Mouse (Mus musculus) brain, embryonic 14.5 days (tissue): ENCODE results near the gene Cd68.

Experiments
- CTCF ChIP-seq: fragments of 200-500 bp; IDR thresholded peaks from 2 replicates; pipeline ENCODE4 v1.5.1; 2012; ENCODE audit warnings: inconsistent platforms, mild to moderate bottlenecking, moderate library complexity, borderline replicate concordance; ENCODE audit not compliant: insufficient read depth, insufficient read length; ENCODE audit errors: extremely low read depth
- POLR2A ChIP-seq: fragments of 200-500 bp; IDR thresholded peaks from 2 replicates; pipeline ENCODE4 v1.6.1; 2012; ENCODE audit warnings: mild to moderate bottlenecking, inconsistent platforms, borderline replicate concordance; ENCODE audit not compliant: poor library complexity, insufficient read depth, insufficient read length, severe bottlenecking; ENCODE audit errors: extremely low read depth

DNA sequence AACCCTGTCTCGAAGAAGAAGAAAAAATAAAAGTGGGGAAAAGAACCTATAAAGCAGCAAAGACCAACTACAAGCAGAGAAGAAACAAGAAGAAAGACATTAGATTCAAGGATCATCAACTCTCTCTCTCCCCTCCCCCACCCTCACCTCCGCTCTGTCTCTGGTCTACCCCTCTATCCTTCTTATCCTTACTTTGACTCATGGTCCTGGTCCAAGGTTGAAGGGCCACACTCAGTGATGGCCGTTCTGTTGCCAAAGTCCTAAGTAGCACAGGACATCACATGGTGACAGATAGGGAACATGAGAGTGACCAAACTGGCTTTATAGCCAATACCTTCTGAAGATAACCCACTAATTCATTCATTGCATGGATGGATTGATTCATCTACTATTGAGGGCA, 31.4 kb upstream of the Cd68 start:
- TF ChIP-seq CTCF (no peak), POLR2A (no peak)
